Mouse (Mus musculus) megakaryocyte, embryonic 14.5 days (primary cell): ENCODE measurements at regions not wholly inside any gene's neighbourhood (a gene's known extent, or its start where the extent isn't known, plus 50 kb on each side); places are given as distances from the start of the nearest gene placed in this dataset.

Experiments
- FLI1 ChIP-seq: IDR thresholded peaks from 2 replicates; pipeline ENCODE4 v1.6.1; 2012; ENCODE audit warnings: low read length, inconsistent platforms, mixed read lengths
- GATA1 ChIP-seq: IDR thresholded peaks from 3 replicates; pipeline ENCODE4 v1.6.1; 2012; ENCODE audit warnings: mixed read lengths, low read length, inconsistent platforms, borderline replicate concordance

DNA sequence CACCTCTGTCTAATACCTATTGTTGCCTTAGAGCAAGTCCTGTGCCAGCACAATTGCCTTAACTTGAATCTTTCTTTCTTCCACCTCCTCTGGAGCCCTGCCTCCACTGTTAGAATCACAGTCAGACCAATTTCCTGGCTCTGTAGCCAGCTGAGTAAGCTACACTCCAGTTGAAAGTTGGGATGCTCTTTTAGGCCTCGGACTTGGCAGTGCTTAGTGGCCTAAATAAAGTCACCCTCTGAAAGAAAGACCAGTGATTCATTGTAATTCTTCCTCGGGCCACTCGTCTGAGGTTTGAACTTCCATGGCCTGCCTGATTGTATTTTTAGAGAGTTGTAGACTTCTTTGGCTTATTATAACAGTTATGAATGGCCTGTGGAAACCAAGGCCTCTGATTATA, 1376.9 kb downstream of the Gsdmc2 start:
- TF ChIP-seq FLI1 (no peak), GATA1 (no peak)
